Mouse (Mus musculus) embryo, embryonic 9.5 days (tissue): ENCODE measurements around the gene Madcam1.

ENCODE experiments used
- DNase-seq: peaks from one replicate; pipeline ENCODE4 v3.0.0-alpha.2; 2017; ENCODE audit errors: extremely low spot score

Madcam1 gene

DNA sequence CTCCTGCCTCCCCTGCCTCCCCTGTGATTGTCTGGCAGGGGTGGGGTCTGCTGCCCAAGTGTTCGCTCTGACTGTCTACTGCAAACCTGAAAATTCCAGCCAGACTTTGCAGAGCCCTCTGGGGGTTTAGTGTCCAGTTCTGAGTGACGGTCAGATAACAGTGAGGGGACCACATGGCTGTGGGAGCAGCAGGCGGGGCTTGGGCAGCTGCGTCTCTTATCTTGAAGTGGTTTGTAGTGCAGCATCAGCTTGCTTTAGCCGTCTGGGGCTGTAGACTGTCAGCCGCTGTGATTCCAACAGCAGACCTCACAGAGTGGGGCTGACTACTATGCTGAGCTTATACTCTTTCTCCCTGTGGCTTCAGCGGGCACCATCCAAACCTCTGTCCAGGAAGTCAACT is 44.9 kb downstream of the Madcam1 start:
- no peak for DNase-seq

DNA sequence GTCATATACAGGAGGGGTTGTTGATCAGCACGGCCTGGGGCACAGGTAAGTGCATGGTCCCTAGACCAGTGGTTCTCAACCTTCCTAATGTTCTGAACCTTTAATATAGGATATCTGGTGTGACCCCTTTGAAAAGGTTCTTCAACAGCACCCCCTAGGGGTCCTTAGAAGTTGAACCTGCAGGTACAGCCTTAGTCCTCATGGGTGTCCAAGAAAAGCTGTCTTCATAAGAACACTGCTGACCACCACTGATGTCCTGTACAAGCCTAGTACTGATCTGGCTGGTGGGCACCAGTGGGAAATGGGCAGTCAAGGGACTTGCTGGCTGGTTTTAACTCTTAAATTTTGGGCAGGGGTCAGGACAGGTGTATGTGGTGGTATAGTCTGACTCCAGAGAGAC is 47.7 kb downstream of the Madcam1 start:
- no peak for DNase-seq

DNA sequence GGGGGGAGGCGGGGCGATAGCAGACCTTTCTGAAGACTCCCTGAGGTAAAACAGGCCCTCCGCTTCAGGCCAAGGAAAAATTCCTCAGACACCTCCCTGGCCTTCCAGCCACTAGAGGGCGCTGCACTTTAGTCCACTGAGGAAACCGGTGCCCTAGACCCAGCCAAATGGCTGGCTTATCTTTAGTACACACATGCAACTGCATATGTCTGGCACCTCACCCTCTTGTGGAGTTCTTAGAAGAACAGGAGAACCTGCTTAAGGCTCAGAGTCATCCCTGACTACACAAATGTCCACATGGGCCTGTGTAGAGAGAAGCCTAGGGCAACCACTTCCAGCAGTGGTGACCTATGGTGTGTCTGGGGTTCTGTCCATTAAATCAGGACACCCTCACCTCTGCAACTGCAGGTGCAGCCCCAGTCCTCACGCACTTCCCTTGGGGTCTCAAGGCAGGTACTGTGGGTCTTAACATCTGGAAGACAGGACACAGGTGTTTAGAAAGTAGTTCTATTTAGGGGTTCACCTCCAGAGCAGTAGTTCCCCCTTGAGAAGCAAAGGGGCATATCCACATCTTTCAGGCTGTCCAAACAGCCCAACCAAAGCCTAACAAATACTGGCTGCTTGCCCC is 48.3 kb downstream of the Madcam1 start:
- peak; percentile 80 for DNase-seq

DNA sequence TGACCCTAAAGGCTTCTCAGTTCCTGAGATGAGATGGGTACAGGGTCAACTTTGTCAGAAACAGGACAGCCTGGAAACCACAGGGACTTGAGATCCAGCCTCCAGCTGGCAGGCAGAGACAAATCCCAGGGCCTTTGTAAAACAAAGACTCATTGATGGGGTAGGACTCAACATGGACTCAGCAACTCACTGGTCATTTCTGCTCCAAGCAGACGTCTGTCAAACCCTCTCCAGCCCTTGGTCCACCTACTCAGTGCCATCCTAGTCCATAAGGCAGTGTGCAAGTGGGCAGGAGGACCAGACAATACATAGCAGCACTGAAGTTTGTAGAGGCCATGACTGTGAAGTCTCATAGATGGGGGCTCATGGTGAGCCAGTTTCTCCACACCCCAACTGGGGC is 48.8 kb downstream of the Madcam1 start:
- no peak for DNase-seq

DNA sequence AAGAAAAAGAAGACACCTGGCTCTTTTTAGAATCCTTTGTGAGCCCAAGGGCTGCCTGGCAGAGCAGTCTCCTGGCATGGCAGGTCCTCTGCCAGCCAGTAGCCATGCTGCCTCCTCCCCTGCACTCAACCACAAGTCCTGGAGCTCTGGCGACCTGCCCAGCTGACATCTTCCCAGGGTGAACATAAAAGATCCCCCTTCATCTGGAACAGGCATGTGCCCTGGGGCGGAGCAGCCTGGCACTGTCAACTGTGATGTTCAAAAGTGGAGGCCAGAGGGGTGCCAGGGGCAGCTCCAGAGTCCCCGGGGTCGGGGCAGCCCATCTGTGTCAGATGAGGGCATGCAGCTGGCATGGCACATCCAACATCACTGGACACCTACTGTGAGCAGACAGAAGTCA is 50.6 kb downstream of the Madcam1 start:
- DNase-seq: no peak

DNA sequence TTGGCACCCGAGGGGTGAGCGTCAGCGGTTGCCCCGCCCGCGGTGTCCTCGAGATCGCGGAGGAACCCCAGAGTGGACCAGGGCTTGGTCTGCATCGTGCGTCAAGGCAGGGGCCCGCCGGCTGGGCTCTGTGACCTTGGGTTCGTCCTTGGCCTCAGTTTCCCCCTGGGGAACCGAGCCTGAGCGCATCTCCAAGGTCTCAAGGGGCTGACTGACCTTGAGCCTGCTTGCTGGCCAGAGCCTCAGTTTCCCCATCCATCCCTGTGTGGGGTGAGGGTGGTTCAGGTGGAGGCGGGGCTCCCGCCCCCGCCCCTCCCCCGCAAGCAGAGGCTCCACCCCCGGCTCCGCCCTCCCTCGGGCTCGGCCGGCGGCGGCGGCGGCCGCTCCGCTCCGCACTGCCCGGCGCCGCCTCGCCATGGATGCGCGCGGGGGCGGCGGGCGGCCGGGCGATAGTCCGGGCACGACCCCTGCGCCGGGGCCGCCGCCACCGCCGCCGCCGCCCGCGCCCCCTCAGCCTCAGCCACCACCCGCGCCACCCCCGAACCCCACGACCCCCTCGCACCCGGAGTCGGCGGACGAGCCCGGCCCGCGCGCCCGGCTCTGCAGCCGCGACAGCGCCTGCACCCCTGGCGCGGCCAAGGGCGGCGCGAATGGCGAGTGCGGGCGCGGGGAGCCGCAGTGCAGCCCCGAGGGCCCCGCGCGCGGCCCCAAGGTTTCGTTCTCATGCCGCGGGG is 52.1 kb downstream of the Madcam1 start, which contains the start of gene Hcn2:
TSS of gene Hcn2 (plus strand) at position 381 of the 734 bp plus-strand sequence.
- DNase-seq: no peak

DNA sequence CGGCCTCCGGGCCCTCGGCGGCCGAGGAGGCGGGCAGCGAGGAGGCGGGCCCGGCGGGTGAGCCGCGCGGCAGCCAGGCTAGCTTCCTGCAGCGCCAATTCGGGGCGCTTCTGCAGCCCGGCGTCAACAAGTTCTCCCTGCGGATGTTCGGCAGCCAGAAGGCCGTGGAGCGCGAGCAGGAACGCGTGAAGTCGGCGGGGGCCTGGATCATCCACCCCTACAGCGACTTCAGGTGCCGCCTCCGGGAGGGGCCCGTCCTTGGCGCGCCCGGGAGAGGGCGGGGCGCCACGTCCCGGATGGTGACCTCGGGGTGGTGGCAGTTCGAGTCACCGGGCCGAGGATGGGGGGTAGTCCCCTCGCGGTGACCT is 52.6 kb downstream of the Madcam1 start:
- no peak for DNase-seq

DNA sequence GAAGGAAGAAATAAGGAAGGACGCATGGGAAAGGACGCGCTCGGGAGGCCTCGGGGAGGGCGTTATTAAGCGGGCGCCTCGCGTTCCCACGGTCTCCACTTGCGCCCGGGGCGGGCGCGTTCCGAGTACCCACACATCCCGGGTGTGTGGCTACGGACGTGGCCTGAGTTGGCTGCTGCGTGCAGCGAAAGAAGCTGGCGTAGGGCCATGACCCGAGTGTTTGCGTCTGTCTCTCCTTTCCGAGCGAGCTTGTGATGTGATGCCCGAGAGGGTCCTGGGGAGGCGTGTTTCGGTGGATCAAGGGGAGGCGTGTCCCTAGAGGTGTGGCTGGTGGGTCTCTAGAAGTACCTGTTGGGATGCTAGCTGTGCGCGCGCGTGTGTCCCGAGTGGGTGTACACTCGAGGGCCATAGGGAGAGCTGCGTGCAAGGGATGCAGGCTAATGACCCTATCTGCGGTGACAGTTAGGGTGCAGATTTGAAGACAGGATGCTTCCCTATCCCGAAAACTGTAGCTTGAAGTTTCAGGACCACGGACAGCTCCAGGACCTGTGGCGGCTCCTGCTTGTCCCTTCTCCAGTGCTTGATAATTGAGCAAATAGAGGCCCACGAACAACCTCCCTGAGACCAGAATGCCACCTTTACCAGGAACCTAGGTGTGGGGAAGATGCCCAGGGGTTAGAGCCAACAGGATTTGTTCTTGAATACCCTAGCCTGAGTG is 53.4 kb downstream of the Madcam1 start:
- DNase-seq: peak; percentile 80
